Mouse (Mus musculus) lung, postnatal 0 days (tissue): ENCODE measurements around the gene Gart.

Source experiments
- CTCF ChIP-seq: IDR thresholded peaks from 2 replicates; pipeline ENCODE4 v1.5.1; 2016; ENCODE audit warnings: antibody characterized with exemption, mild to moderate bottlenecking
- EP300 ChIP-seq: IDR thresholded peaks from 2 replicates; pipeline ENCODE4 v1.6.1; 2016; ENCODE audit warnings: antibody characterized with exemption, mild to moderate bottlenecking, control low read depth

DNA sequence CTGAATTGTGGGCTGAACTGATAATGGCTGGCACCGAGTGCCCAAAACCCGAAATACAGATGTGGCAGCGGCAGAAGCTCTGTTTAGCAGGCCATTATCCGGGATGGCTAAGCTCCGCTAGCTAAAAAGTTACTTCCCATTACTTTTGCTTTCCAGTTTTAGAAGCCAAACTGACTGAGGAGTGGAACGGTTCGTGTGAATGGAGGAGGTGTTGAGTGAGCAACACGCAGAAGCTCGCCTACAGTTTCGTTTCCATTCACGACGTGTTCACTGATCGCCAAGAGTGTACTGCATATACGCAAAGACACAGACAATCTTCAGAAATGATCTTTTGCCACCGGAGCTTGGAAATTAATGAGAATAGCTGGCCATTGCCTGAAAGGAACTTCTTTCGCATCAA lies 15.6 kb upstream of the Gart start:
- TF ChIP-seq CTCF = no peak
- TF ChIP-seq EP300 = no peak
